Mouse (Mus musculus) activated CD4-positive, CD25-positive, alpha-beta regulatory T cell, adult 4 months (primary cell): ENCODE measurements around the gene Lyl1. TPM values are rescaled to one million over a fixed set of nuclear protein-coding genes. Genes with fewer than 3 reads are reported as not detected.

Experiments
- ATAC-seq: one replicate; pipeline ENCODE4 v1.8.0; 2017
- polyA plus RNA-seq, 2 experiments: library from polyadenylated mRNA; unstranded; fragments of 100-300 nt; shearing (Covaris generic); gene quantifications; one replicate each; pipeline ENCODE4 v1.2.1; 2017

Lyl1 gene
- polyA plus RNA-seq = 1 to 10 TPM in 1 of 2 experiments, under 1 TPM in 1; 0.85 to 1.2 TPM

DNA sequence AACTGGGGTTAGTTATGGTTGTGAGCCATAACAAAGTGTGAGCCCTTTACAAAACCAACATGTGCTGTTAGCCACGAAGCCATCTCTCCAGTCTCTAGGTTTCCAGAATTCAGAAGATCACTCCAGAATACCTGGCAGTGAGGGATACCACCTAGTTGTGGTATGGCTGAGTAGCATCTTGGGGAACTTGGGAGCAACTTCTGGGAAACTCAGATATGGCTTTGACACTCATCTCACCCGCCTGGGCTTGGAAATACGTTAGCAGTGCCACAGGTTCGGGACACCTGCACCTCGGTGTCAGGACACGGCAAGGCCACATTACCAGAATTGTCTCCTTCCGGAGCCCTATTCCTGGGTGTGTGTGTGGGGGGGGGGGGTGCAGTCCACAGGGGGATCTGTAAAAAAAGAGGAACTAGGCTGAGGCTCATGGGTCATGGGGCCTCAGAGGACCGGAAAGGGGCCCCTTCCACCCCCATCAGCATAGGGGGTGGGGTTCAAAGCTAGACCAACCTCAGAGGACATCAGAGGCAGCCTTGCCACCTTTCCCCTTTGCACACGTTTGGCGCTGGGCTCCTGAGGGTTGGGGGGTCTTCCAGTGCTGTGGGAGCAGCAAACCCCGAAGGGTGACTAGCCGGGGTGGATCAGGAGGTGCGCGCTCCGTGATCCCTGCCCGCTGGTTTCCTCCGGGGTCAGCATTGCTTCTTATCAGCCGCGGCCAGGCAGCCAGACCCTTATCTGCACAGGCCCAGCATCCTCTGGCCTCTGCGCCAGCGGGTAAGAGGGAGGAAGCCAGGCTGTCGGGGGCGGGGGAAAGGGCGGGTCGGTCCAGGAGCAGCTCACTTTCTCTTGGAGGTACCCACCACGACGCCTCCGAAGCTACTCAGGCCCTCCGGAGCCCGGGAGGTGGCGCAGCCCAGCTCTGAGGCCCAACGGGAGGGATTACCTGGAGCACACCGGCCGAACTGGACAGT is at the start of gene Lyl1:
Lyl1 (plus strand) TSS at position 517 of the 971 bp plus-strand sequence.
- ATAC-seq = no peak

DNA sequence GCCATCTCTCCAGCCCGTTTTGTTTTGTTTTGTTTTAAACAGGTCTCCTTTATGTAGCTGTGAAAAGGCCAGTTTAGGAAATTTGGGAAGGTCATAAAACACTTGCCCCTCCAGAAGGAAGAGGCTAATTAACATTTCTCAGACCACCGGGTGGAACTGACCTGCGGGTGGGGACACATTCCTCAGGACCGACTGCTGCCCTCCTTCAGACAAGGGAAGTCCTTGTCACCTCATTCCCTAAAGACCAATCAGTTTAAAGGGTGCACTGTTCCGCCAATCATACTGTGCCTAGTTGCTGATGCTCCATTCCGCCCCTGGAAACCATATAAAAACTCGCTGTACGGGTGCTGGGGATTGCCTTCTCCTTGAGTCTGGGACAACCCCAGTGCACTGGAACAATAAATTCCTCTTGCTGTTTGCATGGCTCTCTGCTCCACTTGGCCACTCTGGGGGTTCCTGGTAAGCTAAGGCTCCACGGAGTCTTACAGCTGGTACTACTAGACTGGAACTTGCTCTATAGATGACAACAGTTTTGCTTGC is 48.1 kb upstream of the Lyl1 start:
- no peak for ATAC-seq

DNA sequence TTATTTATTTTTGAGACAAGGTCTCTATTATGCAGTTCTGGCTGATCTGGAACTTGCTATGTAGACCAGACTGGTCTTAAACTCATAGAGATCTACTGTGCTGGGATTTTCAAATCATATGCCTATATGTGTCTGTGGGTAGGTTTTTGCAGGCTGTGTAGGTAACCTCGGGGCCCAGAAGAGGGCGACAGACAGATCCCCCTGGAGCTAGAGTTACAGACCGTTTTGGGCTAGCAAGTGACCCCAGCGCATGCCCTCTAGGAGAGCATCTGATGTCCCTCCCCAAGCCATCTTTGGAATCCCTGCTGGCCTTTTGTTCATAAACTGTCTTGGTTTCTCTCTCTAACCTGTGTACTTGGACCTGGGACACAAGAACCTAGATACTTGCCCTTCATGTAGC is 46.7 kb upstream of the Lyl1 start:
- no peak for ATAC-seq

DNA sequence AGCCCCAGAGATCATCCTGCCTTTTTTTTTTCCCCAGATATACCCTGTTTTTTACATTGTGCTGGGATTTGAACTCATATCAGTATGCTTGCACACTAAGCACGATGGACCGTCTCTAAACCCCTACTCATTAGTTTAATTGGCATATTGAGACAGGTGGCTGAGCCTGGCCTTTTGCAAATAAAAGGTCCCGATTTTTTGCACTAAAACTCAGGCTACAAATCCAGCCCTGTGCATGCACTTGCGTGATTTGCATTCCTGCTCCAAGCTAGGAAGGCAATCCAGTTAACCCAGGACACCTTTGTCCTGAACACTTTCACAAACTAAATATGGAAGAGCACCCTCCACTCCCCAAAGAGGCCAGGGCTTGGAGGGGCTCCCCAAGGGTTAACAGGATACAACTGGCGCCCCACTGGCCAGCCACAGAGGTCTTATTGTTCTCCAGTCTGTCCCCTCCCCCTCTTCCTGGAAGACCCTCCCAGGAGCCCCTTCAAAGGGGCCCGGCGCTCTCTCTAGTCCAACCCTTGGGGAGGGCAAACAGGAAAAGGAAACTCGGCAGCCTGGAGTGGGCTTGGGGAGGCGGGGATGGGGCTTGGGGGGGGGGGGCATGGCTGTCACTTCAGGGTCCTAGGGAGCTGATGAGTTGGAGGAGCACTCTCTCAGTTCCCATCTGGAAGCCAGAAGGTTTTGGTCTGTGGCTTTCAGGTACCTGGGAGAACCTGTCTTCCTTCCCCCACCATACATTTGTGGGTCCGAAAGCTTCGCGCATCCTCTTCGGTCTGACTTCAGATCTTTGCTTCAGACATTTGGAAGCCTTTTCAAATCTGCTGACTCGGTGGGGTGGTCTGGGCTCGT is 45.7 kb upstream of the Lyl1 start:
- ATAC-seq = no peak

DNA sequence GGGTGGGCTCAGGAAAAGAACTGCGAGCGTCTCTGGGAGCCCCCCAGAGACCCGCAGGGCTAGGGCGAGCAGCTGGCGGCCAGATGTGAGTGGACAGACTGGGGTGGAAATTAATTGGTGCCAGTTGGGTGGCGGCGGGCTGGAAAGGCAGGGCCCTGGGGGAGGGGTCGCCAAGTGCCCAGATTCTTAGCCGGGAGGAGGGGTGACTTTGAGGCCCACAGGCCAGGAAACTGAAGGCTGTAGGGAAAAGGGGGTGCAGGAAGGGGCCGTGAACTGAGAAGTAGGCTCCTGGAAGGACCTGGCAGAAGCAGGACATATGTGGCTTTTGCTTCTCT is 45.1 kb upstream of the Lyl1 start:
- no peak for ATAC-seq

DNA sequence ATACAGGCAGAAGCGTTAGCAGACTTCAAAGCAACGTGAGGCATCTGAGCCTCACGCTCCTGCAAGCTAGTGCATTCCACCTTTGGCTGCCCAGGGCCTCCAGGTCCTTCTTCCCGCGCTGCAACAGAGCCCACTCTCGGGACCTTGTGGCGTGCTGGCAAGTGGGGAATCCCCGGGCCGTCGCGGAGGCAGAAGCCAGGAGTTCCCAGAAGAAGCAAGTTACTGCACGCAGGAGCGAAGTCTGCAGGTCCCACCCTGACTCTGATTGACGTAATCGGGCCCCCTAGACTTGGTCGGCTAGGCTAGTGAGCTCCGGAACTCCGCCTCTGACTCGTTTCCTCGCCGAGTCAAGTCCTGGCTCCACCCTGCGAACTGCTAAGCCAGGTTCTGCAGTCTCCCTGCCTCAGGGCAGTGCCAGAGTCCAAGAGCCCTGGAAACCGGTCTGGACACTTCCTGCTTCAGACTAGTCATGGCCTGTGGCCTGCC is 44.6 kb upstream of the Lyl1 start:
- ATAC-seq = peak; percentile 39

DNA sequence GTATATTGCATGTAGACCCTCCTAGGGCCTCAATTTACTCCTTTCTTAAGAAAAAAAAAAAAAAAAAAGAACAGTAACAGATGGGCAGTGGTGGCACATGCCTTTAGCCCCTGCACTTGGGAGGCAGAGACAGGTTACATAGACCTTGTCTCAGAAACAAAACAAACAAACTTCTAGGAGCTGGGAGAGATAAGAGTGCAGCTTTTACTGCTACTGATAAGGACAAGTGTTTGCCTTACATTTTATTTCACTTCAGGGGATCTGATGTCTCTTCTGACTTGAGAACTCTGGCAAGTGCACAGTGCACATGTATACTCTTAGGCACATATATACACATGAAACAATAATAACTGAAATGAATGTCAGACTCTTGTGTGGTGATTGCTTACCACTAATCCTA is 44.1 kb upstream of the Lyl1 start:
- no peak for ATAC-seq

DNA sequence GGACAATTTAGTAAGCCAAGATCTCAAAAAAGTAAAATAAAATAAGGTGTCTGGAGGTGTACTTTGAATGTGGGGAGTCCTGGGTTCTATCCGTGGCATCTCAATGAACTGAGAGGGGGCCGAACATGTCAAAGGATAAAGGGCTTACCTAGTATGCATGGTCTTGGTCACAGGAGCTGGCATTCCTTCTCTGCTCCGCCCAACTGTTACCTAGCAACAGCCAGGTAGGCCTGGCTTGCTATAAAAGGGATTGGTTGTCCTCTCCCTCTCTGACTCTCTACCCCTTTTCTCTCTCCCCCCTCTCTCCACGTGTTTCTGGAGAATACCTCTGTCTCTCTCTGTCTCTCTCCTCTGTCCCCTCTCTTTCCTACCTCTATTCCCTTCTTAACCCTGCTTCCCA is 43.6 kb upstream of the Lyl1 start:
- no peak for ATAC-seq

DNA sequence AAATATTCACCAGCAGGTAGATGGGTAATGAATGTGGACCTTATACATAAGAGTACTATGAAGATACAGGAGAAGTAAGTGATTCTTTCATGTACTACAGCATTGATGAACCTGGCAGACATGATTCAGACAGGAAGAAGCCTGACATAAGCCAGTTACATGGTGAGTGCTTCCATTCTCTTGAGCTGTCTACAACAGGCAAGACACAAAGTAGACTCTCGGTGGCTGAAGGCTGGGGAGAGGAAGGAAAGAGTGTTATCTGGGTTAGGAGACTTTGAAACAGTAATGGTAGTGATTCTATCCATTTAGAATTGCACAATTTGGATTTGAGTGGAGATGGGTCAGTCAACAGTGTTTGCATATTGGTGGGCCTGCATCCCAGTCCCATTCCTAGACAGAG is 42.3 kb upstream of the Lyl1 start:
- no peak for ATAC-seq

DNA sequence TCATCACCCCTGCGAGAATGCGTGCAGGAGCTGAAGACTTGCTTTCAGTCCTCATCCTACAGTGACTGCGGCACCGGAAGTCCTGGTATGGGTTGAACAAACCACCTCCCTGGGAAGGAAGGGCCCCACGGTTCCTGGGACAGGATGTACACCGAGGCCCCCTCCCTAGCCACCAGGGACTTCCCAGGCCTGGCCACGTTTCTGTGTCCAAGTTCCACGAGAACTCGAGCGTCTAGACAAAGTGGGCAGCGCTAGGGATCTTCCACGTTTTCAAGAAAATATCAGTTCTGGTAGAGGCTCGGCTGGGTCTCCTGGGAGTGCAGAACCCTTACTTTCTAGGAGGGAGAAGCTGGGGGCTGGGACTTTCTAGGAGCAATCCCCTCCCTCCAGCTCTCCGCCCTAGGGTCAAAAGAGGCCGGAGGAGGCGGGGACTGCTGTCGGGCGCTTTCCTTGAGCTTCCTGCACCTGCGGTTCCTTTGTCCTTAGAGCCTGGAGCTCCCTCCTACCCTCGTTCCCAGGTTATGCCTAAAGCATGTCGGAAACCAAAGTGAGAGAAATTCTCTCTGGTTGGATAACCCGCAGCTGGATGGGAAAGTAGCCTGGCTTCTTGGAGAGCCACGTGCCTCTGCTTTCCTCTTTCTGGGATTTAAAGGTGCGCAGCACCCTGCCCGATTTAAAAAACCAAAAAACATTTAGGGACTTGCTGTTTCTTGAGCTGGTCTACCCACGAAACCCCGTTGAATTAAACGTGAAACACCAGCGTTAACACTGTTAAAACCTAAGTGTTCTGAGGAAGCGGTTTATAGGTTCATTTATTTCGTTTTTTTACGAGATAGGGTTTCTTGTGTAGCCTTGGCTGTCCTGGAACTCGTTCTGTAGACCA is 41.1 kb upstream of the Lyl1 start:
- peak; percentile 34 for ATAC-seq

DNA sequence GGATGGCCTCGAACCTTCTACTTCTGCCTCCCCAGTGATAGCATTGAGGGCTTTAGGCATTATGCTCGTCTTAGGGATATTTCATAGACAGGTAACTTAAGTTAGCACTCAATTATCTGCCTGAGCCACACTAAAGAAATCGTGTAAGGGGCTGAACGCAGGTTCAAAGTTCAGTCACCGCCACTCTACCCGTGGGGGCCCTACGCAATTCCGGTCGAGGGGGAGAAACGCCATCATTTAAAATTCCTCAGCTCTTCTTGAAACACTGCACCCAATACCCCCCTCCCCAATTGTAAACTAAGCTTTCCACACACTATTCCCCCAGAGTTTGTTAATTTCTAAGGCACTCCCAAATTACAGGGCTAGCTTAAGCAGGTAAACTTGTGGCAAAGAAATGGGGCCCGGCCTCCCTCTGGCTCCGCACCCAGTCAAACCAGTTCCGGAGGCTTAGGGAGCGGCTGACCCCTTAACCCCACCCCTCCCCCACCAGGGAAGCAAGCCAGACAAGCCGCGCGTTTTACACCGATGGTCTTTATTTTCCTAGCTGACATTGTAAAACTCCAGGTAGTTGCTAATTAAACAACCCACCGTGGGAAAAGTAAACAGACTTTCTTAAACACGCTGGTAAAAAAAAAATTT is 40.3 kb upstream of the Lyl1 start:
- ATAC-seq = no peak

DNA sequence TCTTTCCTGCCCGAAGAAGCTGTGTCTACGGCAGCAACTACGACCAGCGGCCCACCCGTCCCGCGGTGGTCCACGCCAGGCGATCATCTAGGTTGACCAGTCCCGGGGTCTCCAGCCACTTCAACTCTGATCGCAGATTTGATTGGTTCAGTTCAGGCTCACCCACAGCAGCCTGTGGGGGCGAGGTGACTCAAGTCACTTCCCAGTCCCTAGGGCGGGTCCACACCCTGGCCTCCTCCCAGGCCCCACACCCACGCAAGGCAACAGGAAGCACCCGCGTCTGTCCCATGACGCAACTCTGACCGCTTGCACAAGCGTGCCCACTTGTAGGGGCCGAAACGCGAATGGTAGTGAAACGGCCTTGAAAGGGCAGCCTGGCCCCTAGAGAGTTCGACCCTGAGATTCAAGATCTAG is 39.8 kb upstream of the Lyl1 start:
- peak; percentile 19 for ATAC-seq

DNA sequence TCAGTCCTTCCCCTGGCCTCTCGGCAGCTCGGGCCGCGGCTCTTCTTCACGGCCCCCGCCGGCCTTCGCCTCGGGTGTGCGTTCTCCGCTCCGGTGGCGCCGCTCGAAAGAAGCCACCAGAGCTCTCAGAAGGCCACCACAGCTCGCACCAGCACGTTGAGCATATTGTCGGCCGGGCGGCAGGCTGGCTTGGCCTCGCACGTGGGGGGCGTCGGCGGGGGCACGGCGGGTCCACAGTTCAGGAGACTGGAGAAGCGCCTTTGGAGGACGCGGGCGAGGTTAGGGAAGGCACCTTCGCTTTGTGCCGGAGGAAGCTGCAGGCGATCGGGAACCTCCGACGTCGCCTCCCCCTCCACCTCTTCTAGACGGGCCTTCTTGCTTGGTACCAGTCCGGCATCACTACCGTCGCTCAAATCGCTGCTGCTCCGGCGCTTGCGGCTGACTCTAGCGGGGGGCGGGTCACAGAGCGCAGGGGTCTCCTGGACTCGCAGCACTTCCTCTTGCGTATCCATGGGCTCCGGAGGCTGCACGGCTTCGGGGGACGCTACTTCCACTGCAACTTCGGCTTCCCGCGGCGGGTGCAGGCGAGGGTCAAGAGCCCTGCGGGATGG is 39.2 kb upstream of the Lyl1 start:
- no peak for ATAC-seq

DNA sequence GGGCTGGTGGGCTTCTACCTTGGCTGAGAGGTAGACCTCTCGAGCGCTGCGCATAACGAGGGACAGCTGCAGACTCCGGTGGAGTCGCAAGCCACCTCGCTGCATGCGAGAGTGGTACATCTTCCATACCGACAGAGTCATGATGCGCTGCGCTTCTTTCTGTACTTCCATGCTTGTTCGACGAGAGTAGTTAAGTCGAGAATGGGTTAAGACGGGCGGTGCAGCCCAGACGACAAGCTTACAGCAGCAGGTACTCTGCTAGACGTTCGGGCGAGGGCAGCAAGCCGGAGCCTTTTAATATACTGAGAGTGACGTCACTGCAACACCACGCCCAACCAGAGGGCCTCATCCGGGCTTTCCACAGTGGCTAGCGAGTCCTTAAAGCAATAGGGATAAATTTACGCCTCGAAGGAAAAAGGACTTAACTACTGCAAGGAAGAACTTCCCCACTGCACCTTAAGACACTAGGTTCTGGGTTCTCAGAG is 38.6 kb upstream of the Lyl1 start, which contains the start of gene Ier2:
Ier2 (minus strand) TSS at position 272 of the 485 bp plus-strand sequence.
- ATAC-seq = peak; percentile 41

DNA sequence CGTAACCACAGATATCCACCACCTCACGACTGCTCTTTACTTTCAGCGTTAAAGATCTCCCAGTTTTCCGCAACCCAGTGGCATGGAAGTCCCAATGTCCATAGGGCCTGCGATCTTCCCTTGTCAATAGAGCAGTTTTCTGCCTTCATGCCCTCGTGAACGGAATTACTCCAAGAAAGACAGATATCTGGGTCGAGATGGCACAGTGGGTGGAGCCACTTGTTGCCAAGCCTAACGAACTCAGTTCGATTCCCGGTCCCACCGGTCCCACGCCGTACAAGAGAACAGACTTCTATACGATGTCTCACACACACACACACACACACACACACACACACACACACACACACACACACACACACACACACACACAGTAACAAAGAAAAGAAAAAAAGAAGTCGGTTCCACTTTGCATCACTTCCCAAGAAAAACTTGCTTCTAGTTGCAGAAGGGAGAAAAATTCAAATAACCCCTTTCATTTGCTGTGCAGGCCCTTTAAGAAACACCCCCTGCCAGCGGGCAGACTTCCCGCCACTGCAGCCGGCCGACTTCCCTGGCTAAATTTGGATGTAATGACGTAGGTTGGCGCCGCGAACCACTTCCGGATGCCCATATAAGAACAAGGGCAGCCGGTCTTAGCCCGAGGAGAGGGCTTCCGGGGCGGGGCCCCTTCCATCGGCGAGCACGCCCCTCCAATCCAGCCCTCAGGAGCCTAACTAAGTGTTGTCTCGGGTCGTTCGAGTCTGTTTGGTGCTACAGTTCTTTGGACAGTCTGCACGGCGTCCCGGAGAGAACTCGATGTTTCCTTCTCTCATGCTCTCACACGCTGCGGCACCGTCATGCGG is 37.6 kb upstream of the Lyl1 start:
- peak; percentile 13 for ATAC-seq

DNA sequence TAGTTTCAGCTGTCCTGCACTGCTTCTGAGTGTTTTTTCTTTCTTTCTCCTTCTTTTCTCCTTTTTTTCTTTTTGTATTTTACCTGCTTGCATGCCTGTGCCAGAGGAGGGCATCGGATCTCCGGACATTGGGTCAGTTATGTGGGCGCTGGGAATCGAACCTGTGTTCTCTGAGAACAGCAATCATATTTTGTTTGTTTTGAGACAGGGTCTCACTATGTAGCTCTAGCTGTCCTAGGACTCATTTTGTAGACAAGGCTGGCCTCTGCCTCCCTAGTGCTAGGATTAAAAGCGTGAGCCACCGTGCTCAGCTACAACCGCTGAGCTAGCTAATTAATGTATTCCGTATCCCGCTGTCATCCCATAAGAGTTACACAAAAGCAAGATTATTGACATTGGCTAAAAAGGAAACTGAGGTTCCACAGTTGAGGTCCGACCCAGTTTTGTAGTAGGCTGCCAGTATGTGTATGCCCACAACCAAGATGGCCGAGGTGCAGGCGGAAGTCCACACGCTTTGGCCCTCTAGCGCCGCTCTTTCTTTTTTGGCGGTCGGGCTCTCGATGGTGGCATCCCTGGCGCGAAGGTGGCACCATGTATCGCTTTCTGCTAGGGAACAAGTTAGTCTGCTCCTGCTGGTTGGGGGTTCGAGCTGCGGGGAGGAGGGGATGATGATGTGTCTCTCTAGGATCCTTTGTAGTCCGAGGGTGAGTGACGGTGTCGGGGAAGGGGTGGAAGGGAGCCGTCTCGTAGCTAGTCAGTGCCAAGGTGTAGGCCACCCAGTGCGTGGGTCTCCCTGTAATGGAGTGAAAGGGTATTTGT is 36.5 kb upstream of the Lyl1 start:
- no peak for ATAC-seq

DNA sequence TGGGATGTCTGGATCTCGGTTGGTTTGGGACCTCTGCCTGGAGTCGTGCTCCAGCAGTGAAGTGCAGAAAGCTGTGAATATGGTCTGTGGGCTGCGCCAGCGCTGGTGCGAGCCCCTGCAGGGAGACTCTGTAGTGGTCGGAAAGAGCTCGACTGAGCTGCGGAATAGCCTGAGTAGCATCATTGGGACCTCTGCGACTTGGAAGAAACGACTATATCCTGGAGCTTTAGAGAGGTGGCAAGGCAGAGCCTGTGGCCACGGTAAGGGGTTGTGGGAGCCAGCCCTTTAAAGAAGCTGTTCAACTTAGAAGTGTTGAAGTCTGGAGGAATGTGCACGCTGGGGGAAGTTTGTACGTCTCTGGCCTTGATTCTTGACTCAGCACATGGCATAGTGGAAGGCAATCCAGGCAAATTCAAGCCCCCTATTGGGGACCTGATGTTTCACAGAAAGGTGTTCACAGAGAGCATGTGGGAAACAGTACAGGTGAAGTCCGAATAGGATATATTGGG is 35.8 kb upstream of the Lyl1 start:
- ATAC-seq = no peak

DNA sequence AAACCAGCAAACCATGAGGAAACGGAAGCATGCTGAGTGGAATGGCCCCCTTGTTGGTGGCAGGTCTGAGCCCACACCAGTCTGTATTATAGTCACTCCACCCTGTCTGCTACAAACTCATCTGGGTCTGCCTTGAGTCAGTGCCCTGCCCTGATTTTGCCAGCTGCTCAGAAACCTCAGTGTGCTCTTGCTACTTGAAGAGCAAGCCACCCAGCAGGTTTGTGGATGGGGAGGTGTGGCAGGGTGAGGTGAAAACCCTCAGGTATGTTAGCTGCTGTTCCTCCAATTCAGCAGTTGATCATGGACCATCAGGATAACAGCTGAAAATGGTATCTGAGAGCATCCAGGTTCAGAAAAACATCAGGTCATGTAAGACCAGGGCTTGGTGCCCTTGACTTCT is 33.2 kb upstream of the Lyl1 start:
- ATAC-seq = no peak
